Mouse (Mus musculus): ENCODE results near the gene Ier3. TPM values are rescaled to one million over a fixed set of nuclear protein-coding genes. Genes with fewer than 3 reads are reported as not detected.
A peak's percentile ranks its signal among the peaks of the same experiment; 100 is the strongest.

Ier3 gene
- 18.1 and 19.0 TPM in 2 replicates for polyA plus RNA-seq (2015; fragmentation: Nextera tagmentation; extraction: Ambion mirVana)

DNA sequence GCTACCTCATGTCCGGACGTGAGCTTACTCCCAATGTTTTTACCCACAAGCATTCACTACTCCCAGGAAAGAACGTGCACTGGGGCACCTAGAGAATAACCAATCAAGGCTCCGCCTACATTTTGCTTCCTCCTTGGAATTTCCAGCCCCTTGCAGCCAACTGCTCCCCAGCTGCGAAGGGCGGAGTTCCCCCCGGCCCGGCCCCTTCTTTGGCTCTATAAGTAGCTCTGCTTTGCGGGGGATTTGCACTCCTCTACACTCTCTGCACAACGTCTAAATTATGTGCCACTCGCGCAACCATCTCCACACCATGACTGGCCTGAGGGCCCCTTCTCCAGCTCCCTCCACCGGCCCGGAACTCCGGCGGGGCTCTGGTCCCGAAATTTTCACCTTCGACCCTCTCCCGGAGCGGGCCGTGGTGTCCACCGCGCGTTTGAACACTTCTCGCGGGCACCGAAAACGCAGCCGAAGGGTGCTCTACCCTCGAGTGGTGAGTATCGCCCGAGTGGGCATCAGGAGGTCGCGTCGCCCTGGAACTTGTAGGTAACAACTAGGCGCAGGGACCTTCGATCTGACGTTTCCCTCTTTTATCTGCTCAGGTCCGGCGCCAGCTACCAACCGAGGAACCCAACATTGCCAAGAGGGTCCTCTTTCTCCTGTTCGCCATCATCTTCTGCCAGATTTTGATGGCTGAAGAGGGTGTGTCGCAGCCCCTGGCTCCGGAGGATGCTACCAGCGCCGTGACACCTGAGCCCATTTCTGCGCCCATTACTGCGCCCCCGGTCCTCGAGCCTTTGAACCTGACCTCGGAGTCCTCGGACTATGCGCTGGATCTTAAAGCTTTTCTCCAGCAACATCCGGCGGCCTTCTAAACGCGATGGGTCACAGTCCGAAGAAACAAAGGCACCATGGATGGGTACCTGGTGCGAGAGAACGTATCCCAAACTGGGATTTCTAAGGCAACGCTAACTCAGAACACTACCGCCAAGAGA lies at the start of gene Ier3:
Ier3 (plus strand) TSS at position 246 of the 992 bp plus-strand sequence.
- peak; percentile 54 for DNase-seq (ENCODE audit: low spot score)

DNA sequence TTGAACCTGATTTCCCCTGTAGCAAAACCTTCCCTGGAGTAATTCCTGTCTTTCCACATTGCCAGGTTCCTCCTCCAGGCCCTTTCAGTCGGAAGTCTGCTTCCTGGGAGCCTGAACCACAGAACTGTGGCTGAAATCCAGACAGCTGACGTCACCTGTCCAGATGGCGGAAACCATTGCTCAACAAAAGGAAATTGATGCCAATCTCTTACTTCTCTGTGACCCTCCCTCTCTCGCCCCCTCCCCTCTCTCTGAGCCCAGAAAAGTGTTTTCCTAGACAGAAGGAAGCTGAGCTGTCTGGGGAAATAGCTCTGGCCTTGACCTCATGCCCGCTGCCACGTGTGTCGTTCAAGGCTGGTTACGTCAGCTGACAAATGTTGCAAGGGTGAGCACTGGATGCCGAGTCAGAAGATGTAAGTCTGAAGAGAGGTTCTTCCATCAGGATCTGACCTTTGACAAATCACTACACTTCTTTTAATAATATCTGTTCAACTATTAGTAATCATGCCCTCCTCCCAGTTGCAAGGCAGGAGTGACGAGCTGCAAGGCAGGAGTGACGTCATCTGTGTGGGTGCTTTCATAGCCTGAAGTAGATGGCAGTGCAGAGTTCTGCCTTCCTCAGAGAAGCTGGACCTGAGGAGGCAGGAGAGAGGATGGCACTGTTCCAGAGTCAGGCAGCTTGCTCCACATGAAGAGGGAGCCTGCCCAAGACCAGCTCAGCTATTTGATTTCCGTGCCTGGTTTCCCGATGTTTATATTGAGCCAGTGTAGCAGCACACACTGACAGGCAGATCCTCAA lies 44.5 kb upstream of the Ier3 start:
- no peak for DNase-seq (ENCODE audit: low spot score)

DNA sequence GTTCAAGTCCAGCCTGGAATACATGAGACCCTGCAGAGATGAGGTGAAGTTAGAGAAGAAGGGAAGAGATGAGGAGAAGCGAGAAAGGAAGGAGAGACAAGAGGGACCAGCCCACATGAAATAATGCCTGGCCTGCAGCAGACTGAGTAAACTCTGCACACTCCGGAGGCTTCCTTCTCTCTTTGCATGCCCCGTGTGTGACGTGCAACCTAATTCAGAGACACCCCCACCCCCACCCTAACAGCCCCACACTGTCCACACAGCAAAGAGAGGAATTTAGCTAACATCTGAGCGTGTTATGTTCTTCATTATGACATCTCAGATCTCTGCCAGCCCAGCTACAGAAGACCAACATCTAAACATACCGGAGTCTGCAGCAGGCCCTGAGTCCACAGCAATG lies 42.5 kb upstream of the Ier3 start:
- no peak for DNase-seq (ENCODE audit: low spot score)

DNA sequence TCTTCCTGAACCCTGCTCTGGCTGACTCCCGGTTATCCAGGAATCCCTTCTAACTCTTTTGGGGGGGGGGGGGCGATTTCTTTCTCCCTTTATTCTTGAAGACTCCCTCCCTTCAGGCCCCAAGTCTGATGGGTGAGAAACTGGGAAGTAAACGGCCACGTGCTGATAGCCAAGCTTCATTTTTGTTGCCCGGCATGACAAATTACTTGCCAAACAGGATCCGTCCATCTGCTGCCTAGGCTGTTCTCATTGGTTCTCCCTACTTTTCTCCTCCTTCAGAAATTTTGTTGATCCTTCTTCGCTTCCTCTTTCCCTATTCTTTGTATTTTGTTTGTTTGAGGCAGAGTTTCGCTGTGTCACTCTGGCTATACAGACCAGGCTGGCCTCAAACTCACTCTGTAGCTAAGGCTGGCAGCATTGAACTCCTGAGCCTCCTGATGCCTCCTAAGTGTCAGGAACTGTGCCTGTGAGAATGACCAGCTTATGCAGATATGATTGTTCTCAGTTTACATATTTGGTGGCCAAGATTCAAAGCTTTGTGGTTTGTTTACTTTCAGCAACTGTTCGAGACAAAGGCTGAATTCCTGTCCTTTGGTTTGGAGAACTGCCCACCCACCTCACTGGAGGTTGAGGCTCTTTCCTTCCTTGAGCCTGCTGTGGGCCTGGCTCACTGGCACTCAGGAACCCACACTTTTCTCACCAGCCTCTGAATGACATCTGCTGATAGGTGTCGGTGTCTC lies 41.8 kb upstream of the Ier3 start:
- DNase-seq (ENCODE audit: low spot score), result no peak

DNA sequence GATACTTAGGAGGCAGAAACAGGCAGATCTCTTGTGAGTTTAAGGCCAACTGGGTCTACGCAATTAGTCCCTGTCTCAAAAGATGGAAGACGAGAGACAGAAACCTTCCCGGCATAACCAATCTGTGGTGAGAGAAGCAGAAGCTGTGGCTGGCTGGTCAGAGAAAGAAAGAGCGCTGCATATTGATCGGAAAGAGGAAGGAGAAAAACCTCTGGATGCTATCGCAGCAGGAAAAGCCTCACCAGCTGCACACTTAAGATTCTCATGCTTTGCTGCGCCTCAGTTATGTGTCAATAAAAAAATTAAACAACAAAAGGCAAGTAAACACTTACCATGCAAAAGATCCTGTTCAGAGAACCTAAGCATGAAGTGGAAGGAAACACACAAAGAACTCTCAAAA lies 41.1 kb upstream of the Ier3 start:
- no peak for DNase-seq (ENCODE audit: low spot score)

DNA sequence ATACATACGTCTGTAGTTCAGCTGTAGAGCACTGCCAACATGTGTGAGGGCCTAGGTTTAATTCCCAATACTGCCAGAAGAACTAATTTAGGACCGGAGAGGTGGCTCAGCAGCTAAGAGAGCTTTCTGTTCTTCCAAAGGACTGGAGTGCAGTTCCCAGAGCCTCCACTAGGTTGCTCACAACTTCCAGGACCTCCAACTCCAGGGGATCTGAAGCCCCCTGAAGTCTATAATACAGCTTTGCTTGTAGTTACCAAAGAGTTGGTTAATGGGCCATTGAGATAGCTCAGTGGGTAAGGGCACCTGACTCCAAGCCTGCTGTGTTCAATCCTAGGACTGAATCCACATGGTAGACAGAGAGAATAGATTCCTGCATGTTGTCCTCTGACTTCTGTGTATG lies 39.1 kb upstream of the Ier3 start:
- DNase-seq (ENCODE audit: low spot score), result peak; percentile 43

DNA sequence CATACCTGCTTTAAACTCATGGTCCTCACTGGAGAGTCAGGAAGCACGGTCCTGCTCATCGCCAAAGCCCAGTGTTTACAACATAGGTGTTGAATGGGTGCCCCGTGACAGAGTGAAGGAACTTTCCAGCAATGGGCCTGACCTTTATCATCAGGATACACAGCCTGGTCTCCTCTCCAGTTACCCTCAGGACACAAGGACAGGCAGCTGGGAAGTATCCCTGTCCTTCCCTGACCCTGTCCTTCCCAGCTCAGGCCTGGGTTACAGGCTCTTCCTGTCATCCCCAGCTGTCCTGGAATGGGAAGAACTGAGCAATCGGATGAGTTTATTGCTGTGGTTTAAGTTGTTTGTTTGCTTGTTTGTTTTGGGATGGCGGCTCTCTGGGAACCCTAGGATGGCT lies 38.6 kb upstream of the Ier3 start:
- no peak for DNase-seq (ENCODE audit: low spot score)

DNA sequence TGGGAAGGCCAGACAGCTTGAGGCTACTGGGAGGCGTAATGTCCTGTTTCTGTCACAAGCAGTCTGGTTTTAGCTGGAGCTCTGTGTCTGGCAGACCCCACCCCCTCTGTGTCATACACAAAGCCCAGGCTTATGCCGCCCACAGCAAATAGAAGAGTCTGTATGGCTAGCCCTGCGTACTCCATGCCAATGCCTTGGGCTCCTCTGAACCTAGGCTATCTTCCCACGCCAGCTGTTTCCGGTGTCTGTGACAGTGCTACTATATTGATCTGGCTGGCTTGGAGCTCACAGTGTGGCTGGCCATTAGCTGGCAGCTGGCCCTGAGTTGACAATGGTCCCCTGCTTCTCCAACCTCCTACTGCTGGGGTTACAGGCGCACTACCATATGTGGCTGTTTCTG lies 37.5 kb upstream of the Ier3 start:
- no peak for DNase-seq (ENCODE audit: low spot score)

DNA sequence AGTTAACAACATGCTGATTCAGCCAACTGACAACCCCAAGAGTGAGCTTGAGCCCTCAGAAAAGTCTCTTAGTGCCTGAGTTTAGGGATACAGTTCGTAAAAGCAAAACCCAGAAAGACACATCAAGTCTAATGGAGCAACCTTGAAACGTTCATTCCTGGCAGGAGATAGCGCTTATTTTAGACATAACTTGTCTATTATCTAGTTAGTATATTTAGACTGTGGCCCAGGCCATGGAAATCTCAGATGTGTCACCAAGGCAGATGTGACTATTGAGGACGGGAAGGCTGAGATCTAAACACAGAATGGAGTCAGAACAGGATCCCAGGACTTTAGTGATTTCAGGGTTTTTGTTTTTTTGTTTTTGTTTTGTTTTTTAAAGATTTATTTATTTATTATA lies 36.3 kb upstream of the Ier3 start:
- DNase-seq (ENCODE audit: low spot score), result no peak

DNA sequence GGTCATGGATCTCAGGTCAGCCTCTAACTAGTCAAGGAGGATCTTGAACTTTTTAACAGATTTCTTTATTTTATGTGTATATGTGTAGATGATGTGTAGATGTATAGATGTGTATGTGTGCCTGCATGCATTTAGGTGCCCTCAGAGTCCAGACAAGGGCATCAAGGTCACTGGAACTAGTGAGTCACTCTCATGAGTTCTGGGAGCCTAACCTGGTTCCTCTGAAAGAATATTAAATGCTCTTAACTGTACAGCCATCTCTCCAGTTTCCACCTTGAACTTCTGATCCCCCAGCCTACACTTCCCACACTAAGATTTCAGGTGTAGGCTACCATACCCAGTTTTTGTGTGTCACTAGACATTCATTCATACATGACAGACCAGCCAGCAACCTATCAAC lies 34.0 kb upstream of the Ier3 start:
- DNase-seq (ENCODE audit: low spot score), result no peak

DNA sequence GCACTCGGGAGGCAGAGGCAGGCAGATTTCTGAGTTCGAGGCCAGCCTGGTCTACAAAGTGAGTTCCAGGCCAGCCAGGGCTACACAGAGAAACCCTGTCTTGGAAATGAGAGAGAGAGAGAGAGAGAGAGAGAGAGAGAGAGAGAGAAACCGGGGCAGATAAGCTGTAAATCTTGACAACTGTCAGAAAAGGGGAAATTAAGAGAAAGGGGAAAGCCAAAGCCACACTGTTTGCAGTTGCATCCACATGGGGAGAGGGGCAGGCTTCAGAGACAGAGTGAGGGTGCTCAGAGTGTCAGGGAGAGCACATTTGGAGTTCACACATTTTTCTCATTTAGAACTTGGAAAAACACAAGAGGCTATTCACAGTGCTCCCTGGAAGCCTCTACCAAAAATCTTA lies 33.5 kb upstream of the Ier3 start:
- no peak for DNase-seq (ENCODE audit: low spot score)

DNA sequence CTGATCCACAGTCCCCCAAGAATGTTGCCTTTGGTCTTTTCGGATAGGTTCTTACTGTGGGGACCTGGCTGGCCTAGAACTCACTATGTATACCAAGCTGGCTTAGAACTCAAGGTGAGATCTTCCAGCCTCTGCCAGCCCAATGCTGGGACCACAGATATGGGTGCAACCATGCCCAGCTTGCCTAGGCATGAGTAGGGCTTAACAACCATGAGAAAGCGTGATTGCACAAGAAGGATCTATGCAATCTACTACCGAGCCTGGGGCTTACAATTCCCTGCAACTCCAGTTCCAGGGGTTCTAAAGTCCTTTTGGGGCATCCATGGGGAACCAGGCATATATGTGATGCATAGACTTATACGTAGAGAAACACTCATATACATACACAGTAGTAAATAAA lies 30.6 kb upstream of the Ier3 start:
- no peak for DNase-seq (ENCODE audit: low spot score)

DNA sequence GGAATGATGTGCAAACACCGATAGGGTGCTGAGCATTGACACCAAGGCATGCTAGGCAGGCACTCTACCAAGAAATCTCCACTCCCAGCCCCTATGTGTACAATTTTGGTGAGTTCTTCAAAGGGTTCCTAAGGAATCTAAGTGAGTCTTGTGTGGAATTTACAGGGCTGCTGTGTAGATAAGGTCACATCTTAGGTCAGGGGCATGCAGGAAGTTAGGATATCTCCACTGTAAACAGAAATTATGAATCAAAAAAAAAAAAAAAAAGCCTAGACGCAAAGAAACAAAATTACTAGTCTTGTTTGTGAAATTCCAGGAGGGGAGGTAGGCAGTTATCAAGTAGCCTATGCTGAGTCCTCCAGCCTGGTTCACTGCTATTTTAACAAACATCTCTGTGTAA lies 28.6 kb upstream of the Ier3 start:
- DNase-seq (ENCODE audit: low spot score), result no peak

DNA sequence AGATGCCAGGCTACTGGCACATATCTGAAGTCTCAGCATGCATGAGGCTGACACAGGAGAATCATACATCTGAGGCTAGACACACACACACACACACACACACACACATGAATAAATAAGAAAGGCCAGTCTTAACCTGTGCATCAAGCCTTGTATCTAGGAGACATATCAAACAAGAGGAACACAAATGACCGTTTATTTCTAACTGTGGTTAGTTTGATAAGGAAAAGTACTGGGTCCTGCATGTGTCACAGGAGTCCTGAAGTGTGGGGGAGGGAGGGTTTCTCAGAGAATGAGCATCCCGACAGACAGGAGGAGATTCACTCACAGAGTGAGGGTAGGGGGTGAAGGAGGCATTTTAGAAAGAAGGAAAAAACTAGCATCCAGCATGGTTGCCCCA lies 26.4 kb upstream of the Ier3 start:
- DNase-seq (ENCODE audit: low spot score), result no peak

DNA sequence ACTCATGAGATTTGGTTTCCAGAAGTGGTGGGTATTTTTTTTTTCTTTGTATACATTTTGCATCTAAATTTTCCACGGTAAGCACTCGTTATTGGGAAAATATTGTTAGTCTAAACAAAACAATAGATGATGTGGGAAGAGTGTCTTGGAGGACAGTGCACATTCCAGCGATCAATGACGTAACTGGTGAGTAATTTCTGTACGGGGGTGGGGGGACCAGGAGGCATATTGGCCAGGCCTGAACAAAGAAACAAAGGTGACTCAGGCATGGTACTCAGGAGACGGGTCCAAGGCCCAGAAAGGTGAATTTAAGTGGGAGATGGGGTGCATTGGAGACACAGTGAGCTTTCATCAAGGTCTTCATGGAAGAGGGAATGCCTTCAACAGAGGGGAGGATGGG lies 25.8 kb upstream of the Ier3 start:
- no peak for DNase-seq (ENCODE audit: low spot score)

DNA sequence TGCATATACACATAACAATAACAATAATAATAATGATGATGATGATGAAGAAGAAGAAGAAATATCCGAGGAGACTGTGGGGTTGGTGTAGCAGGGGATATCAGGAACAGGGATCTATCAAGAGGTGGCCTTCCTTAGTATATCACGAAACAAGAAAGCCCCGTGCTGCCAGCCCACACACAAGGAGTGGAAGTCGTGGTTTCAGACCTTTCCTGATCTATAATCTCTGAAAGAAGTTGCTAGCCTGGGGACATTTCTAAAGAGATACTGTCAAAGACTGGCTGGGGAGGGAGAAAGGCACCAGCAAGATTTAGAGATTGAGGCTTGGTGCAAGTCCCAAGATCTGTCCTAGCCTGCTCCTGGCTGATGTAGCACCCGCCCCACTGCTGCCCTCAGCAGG lies 24.6 kb upstream of the Ier3 start:
- DNase-seq (ENCODE audit: low spot score), result no peak

DNA sequence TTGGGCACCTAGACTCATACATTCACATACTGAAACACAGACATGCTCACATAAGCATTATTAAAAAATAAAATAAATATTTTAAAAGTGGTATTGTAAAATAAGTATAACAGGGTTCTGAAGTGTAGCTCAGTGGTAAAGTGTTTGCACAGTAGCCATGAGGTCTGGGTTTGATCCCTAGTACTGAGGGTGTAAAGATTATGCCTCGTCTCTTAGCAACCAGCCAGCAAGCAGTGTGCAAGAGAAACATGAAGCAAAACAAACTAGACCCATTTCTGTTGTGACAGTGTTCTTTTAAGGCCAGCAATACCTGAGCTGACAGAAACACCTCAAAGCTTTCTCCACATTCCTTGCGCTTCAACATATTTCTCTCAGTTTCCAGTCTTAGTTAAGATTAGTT lies 20.6 kb upstream of the Ier3 start:
- no peak for DNase-seq (ENCODE audit: low spot score)

DNA sequence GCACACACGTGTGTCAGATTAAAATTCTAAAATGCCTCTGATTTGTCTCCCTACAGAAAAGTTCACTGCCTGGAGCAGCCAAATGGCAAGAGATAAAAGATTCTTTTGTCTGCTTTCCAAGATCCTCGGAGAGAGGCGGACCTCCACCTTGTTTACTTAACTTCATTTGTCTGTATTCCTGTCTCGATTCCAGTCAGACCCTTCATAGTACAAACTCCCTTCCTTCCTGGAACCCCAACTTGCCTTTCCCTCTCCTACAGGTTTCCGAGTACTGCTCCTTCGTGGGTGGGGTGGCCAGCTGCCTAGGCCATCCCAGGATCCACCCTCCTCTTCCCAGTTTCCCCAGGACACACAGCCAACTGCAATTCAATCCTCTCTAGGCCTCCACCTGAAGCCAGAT lies 18.5 kb upstream of the Ier3 start:
- no peak for DNase-seq (ENCODE audit: low spot score)

DNA sequence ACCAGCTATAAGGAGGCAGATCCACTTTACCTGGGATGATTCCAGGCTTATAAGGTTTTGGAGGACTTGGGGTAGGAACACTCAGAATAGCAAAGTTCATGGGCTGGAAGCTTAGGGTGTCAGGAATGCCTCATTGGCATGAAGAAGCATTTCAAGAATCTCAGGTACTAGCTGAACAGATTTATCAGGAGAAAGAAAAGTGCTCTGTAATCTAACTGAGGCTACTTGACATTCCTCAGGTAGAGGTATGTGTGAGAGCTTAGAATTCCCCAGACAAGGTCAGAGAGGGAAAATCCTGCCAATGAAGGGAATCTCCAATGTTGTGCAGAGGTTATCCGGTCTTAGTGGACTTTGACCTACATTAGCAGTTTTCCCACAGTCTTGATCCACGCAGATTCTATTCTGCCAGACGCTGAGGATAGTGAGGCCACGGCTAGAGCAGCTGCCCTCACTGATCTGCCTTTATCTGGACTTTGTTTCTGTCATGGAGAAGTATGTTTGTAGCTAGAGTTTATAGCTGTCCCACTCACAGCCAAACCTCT lies 17.6 kb upstream of the Ier3 start:
- DNase-seq (ENCODE audit: low spot score), result no peak

DNA sequence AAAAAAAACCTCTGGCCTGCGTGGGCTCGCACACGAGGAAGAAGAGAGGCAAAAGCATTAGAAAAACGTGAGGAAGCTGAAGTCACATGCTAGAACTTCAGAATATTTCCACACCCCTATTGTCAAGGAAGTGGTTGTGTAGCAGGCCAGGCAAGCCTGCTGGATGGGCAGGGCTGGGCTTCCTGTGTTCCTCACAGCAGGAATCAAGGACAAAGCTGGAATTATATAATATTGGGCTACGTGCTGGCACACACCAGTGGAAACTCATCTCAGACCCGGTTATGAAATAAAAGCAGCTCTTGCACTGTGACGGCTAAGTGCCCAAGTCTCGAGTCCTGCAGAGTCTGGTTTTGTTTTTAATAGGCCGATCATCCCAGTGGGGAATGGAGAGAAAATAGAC lies 13.4 kb upstream of the Ier3 start:
- no peak for DNase-seq (ENCODE audit: low spot score)

DNA sequence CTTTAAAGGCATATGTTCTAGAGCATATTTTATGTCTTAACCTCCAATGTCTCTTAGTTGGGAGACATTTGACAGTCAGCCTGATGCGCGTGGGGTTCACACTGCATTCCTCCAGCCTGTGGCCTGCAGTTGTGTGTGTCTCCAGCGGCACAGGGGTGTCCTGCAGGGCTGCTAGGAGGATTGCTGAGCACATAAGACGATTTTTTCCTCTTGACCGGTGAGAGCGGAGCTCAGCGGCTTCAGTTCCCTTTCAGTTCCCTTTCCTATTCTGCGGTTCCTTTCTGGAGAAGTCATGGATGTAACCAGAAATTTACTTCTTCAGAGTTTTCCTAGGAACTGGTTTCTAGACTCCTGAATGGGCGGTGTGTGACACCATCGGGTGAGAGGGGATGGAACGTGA lies 12.1 kb upstream of the Ier3 start:
- no peak for DNase-seq (ENCODE audit: low spot score)
